8 mouse cellular contexts compared by ENCODE assay signal in genomic region chr6:49367159-49368054, GRCm38 (mm10). TPM values are rescaled to one million over a fixed set of nuclear protein-coding genes. Genes with fewer than 3 reads are reported as not detected.
DNase-seq lines count a peak whose midpoint lies in the region; ATAC-seq lines count a peak whose summit lies in the region.

TSS of gene Fam221a (plus strand) at chr6:49367739.

- H3K9me3 ChIP-seq in hindbrain, embryonic 13.5 days: no peaks in the 10 kb centered on the region

- peak within 1 kb of the TSS; percentile 59 for H3K4me3 ChIP-seq in hindbrain, embryonic 13.5 days

- H3K9ac ChIP-seq in hindbrain, embryonic 13.5 days: peak within 1 kb of the TSS; percentile 77

- H3K4me2 ChIP-seq in hindbrain, embryonic 13.5 days: peak within 1 kb of the TSS; percentile 84

- DNase-seq in Muller cell, postnatal 12 days (ENCODE audit: inconsistent ontology term): peak; percentile 96
- DNase-seq in cerebellum, adult 9-11 months: peak; percentile 88
- peak; percentile 48 for DNase-seq in frontal cortex, postnatal 10 days (ENCODE audit: low spot score in 2 of 2)
- DNase-seq in layer of hippocampus, postnatal 25 days (ENCODE audit: extremely low spot score in 1 of 2, low spot score in 1 of 2): peak; percentile 36 to 46
- DNase-seq in lung, postnatal 25 days (ENCODE audit: low spot score): peak; percentile 95
- DNase-seq in retina, embryonic 14.5 days (ENCODE audit: low spot score): peak; percentile 91
- DNase-seq in thymus, postnatal 4 days: peak; percentile 97

- H3K4me1 ChIP-seq in hindbrain, embryonic 13.5 days (replicated peaks): peaks cover 7% of the 10 kb centered on the region

- no peaks in the 10 kb centered on the region for H3K27me3 ChIP-seq in hindbrain, embryonic 13.5 days

- no peaks in the 10 kb centered on the region for H3K36me3 ChIP-seq in hindbrain, embryonic 13.5 days

- WGBS in hindbrain, embryonic 13.5 days: 3% methylated on average over 49 of the region's 49 CpGs

- peak; percentile 98 for ATAC-seq in hindbrain, embryonic 13.5 days (ENCODE audit: low FRiP score)

- peak within 1 kb of the TSS; percentile 64; the same call in 1 of the 2 replicates for H3K27ac ChIP-seq in hindbrain, embryonic 13.5 days

RNA-seq across cellular contexts. Expression of gene Fam221a, which starts in this region (rescaled TPM):
- polyA plus RNA-seq in hindbrain, embryonic 13.5 days (2015; fragmentation: Nextera tagmentation; extraction: Ambion mirVana): 3.8 and 5.3 TPM in 2 replicates
- 1 to 10 TPM in 1 of 2 experiments, under 1 TPM in 1; 0.69 to 1.1 TPM for total RNA-seq in layer of hippocampus, postnatal 25 days (2021)

Comparison
In these comparisons a context has a peak if more than half of its experiments do, and no peak if none do; other contexts are left out.
1. Peak in every context shown above with its lines: DNase-seq, ATAC-seq, H3K4me3 ChIP-seq and H3K27ac ChIP-seq.
2. DNase-seq: peak in every context shown above with its lines; median percentile 97 in thymus, postnatal 4 days; 96 in Muller cell, postnatal 12 days; 95 in lung, postnatal 25 days; 91 in retina, embryonic 14.5 days; 88 in cerebellum, adult 9-11 months; 48 in frontal cortex, postnatal 10 days; 41 in layer of hippocampus, postnatal 25 days.